8 mouse cellular contexts compared by ENCODE assay signal in genomic region chr7:79279376-79280029, GRCm38 (mm10). TPM values are rescaled to one million over a fixed set of nuclear protein-coding genes. Genes with fewer than 3 reads are reported as not detected.
DNase-seq lines count a peak whose midpoint lies in the region; ATAC-seq and TF ChIP-seq lines count a peak whose summit lies in the region.

No protein-coding gene starts in this region.

- DNase-seq in left cerebral cortex, adult 2 months (ENCODE audit: extremely low spot score in 1 of 2, low spot score in 2 of 2), result peak in 1 of 2 experiments; percentile 10
- no peak for DNase-seq in left cerebral cortex, postnatal 14 days (ENCODE audit: low spot score in 2 of 2)
- no peak for DNase-seq in kidney, postnatal 0 days (ENCODE audit: low spot score)
- no peak for DNase-seq in thymus, adult 18-20 months
- no peak for DNase-seq in cerebellum, postnatal 36 days

- intact Hi-C loops in left cerebral cortex, adult 2 months (cut with DNase I), result loop anchor here (10.0 kb wide), 1 partner anchor 185 kb away; the partner anchor contains the start of gene Polg
- intact Hi-C loops in left cerebral cortex, postnatal 14 days (cut with DNase I), result no loop called here

- WGBS in kidney, postnatal 0 days, result 60% methylated on average over 10 of the region's 10 CpGs

- peaks cover 34% of the 10 kb centered on the region for H3K4me1 ChIP-seq in cortical plate, adult 2 months (ENCODE audit: control insufficient read depth, insufficient read depth, low read length)
- peaks cover 17% of the 10 kb centered on the region for H3K4me1 ChIP-seq in kidney, postnatal 0 days (replicated peaks; ENCODE audit: insufficient read depth, low read length)

- no peak for ATAC-seq in kidney, postnatal 0 days (replicated peaks; ENCODE audit: low FRiP score, low read depth)
- ATAC-seq in megakaryocyte-erythroid progenitor cell, adult 5-6 weeks (replicated peaks; ENCODE audit: low FRiP score, low TSS enrichment, poor library complexity, severe bottlenecking), result peak; percentile 39
- ATAC-seq in frontal cortex, adult (ENCODE audit: low TSS enrichment), result no peak

- TF ChIP-seq POLR2A in cortical plate, adult 2 months (IDR thresholded peaks at IDR 0.05; ENCODE audit: extremely low read depth, insufficient read depth, low read length), result no peak

- no peaks in the 10 kb centered on the region for H3K36me3 ChIP-seq in kidney, postnatal 0 days (ENCODE audit: insufficient read depth, low read length)

- H3K4me2 ChIP-seq in kidney, postnatal 0 days (ENCODE audit: low read length), result no peak overlapping the region

- TF ChIP-seq CTCF in left cerebral cortex, adult 2 months (IDR thresholded peaks at IDR 0.05), result no peak
- TF ChIP-seq CTCF in cortical plate, adult 2 months (IDR thresholded peaks at IDR 0.05; ENCODE audit: extremely low read depth, insufficient read depth, low read length), result no peak
- TF ChIP-seq CTCF in kidney, postnatal 0 days (IDR thresholded peaks at IDR 0.05; ENCODE audit: low read depth), result no peak

- peak overlapping the region; percentile 15; the same call in 1 of the 2 replicates for H3K9ac ChIP-seq in kidney, postnatal 0 days (ENCODE audit: low read depth, low read length)

- peak overlapping the region; percentile 4; the same call in 1 of the 2 replicates for H3K4me3 ChIP-seq in left cerebral cortex, adult 2 months
- no peak overlapping the region for H3K4me3 ChIP-seq in cortical plate, adult 2 months (ENCODE audit: insufficient read depth, low read length)
- H3K4me3 ChIP-seq in kidney, postnatal 0 days (replicated peaks; ENCODE audit: low read depth, low read length), result no peak overlapping the region

- H3K27ac ChIP-seq in left cerebral cortex, adult 2 months, result peak overlapping the region; percentile 63
- H3K27ac ChIP-seq in cortical plate, adult 2 months (ENCODE audit: insufficient read depth, low read length), result peak overlapping the region; percentile 18
- no peak overlapping the region for H3K27ac ChIP-seq in kidney, postnatal 0 days

- no peaks in the 10 kb centered on the region for H3K9me3 ChIP-seq in kidney, postnatal 0 days (replicated peaks; ENCODE audit: low read length)

- H3K27me3 ChIP-seq in kidney, postnatal 0 days (ENCODE audit: insufficient read depth, low read length), result no peaks in the 10 kb centered on the region

RNA-seq across cellular contexts. Expression of gene Abhd2, which starts 6.5 kb away (rescaled TPM):
- total RNA-seq in left cerebral cortex, adult 2 months (2021), result 100 to 1,000 TPM; 103 to 116 TPM
- total RNA-seq in left cerebral cortex, postnatal 14 days (2021), result 100 to 1,000 TPM; 125 to 135 TPM
- 43.1 and 43.5 TPM in 2 replicates for polyA plus RNA-seq in cortical plate, adult 2 months (2012; rRNA removed)
- 17.4 and 17.6 TPM in 2 replicates for polyA plus RNA-seq in kidney, postnatal 0 days (2015; fragmentation: Nextera tagmentation; extraction: Ambion mirVana)
- total RNA-seq in megakaryocyte-erythroid progenitor cell, adult 5-6 weeks (2014; fragmentation: Nextera tagmentation), result 23.6 and 25.4 TPM in 2 replicates
- 13.0 and 13.9 TPM in 2 replicates for total RNA-seq in megakaryocyte-erythroid progenitor cell, adult 5-6 weeks (2017)
